Mouse (Mus musculus) megakaryocyte, embryonic 14.5 days (primary cell): ENCODE data around the gene Gm42878.

ENCODE experiments used
- FLI1 ChIP-seq: IDR thresholded peaks from 2 replicates; pipeline ENCODE4 v1.6.1; 2012; ENCODE audit warnings: low read length, inconsistent platforms, mixed read lengths
- GATA1 ChIP-seq: IDR thresholded peaks from 3 replicates; pipeline ENCODE4 v1.6.1; 2012; ENCODE audit warnings: mixed read lengths, low read length, inconsistent platforms, borderline replicate concordance

DNA sequence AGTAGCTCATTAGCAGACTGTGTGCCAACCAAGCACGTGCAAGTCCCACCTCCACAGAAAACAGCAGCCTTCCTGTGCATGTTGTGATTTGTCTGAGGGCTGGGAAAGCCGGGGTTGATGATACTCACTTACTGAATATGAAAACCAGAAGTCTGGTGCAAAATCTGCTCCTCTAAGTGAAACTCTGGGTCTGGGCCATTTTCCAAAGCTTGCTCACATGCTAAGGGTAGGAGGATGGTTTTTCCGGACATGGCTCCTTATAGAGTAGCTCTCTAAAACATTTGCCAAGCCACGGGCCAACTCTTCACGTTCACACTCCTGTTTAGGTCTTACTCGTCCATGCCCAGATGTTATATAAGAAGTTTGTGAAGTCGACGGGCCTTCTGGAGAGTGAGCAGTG lies 52.0 kb downstream of the Gm42878 start:
- no peak for TF ChIP-seq GATA1
- TF ChIP-seq FLI1, result no peak
